8 mouse cellular contexts compared by ENCODE assay signal in genomic region chr4:152177537-152178343, GRCm38 (mm10). TPM values are rescaled to one million over a fixed set of nuclear protein-coding genes. Genes with fewer than 3 reads are reported as not detected.
DNase-seq lines count a peak whose midpoint lies in the region; ATAC-seq and TF ChIP-seq lines count a peak whose summit lies in the region.

Gene Acot7 (plus strand): TSS chr4:152178134.

- no peaks in the 10 kb centered on the region for H3K27me3 ChIP-seq in MEL (ENCODE audit: control insufficient read depth in 1 of 2, insufficient read depth in 2 of 2, low read length in 2 of 2)
- H3K27me3 ChIP-seq in lung, embryonic 14.5 days (ENCODE audit: insufficient read depth, low read length), result peaks cover 14% of the 10 kb centered on the region; the same call in 1 of the 2 replicates

- H3K9ac ChIP-seq in MEL (ENCODE audit: control insufficient read depth, low read depth, low read length, poor library complexity, severe bottlenecking), result peak within 1 kb of the TSS; percentile 93
- H3K9ac ChIP-seq in lung, embryonic 14.5 days, result peak within 1 kb of the TSS; percentile 87

- WGBS in lung, embryonic 14.5 days, result under 1% methylated on average over 86 of the region's 108 CpGs

- H3K4me3 ChIP-seq in MEL (ENCODE audit: control insufficient read depth in 1 of 2, insufficient read depth in 1 of 2, low read depth in 2 of 2, low read length in 2 of 2), result peak within 1 kb of the TSS; percentile 72 to 85
- peak within 1 kb of the TSS; percentile 63 for H3K4me3 ChIP-seq in lung, embryonic 14.5 days (ENCODE audit: low read depth, low read length)

- DNase-seq in MEL (ENCODE audit: low read depth, low spot score), result peak; percentile 94
- DNase-seq in cerebellum, adult 8-10 months, result peak; percentile 94
- DNase-seq in forelimb bud, embryonic 11.5 days (ENCODE audit: low read depth, low spot score), result peak; percentile 87
- DNase-seq in heart, postnatal 4 days, result peak; percentile 93
- DNase-seq in layer of hippocampus, adult 8-10 months (ENCODE audit: low spot score in 2 of 2), result peak; percentile 85
- DNase-seq in lung, embryonic 14.5 days, result peak; percentile 95
- DNase-seq in testis, postnatal 14 days (ENCODE audit: low spot score), result peak; percentile 94

- H3K79me2 ChIP-seq in MEL (ENCODE audit: control insufficient read depth, insufficient read depth, low read length, poor library complexity), result peaks cover 48% of the 10 kb centered on the region

- no peak for TF ChIP-seq CTCF in MEL (IDR thresholded peaks at IDR 0.05 in 2 of 3, conservative IDR thresholded peaks at IDR 0.05 in 1 of 3; ENCODE audit: control insufficient read depth in 1 of 3, insufficient read depth in 1 of 3, low read depth in 2 of 3, low read length in 3 of 3, poor library complexity in 1 of 3, severe bottlenecking in 1 of 3)
- TF ChIP-seq CTCF in lung, embryonic 14.5 days (IDR thresholded peaks at IDR 0.05; ENCODE audit: low read depth), result no peak

- no peaks in the 10 kb centered on the region for H3K9me3 ChIP-seq in MEL (replicated peaks; ENCODE audit: insufficient read depth, low read length)
- H3K9me3 ChIP-seq in lung, embryonic 14.5 days (ENCODE audit: low read depth, low read length), result no peaks in the 10 kb centered on the region

- H3K4me1 ChIP-seq in MEL (ENCODE audit: control insufficient read depth in 1 of 2, insufficient read depth in 2 of 2, low read length in 2 of 2), result peaks cover 6 to 31% of the 10 kb centered on the region in 2 experiments
- 0 out of 2 replicates have a peak, but pooled peaks cover 3% of the 10 kb centered on the region for H3K4me1 ChIP-seq in lung, embryonic 14.5 days (ENCODE audit: insufficient read depth)

- H3K27ac ChIP-seq in MEL (ENCODE audit: control insufficient read depth, low read depth, low read length), result peak within 1 kb of the TSS; percentile 78
- peak within 1 kb of the TSS; percentile 69 for H3K27ac ChIP-seq in lung, embryonic 14.5 days (ENCODE audit: low read depth)

- peak; percentile 95 for ATAC-seq in lung, embryonic 14.5 days (ENCODE audit: insufficient read depth)
- ATAC-seq in neutrophil, adult 5-6 weeks (ENCODE audit: extremely low read depth, insufficient number of reproducible peaks, low FRiP score, poor library complexity, severe bottlenecking), result peak; percentile 82

- peak within 1 kb of the TSS; percentile 71 for H3K4me2 ChIP-seq in lung, embryonic 14.5 days

- H3K36me3 ChIP-seq in MEL (ENCODE audit: control insufficient read depth in 1 of 2, insufficient read depth in 2 of 2, low read length in 2 of 2), result peaks cover 1 to 22% of the 10 kb centered on the region in 2 experiments; a peak in 3 of 4 replicates
- no peaks in the 10 kb centered on the region for H3K36me3 ChIP-seq in lung, embryonic 14.5 days (ENCODE audit: insufficient read depth)

- peak; percentile 81 to 97 for TF ChIP-seq POLR2A in MEL (IDR thresholded peaks at IDR 0.05; ENCODE audit: control insufficient read depth in 1 of 2, insufficient read depth in 1 of 2, low read depth in 1 of 2, low read length in 2 of 2, poor library complexity in 1 of 2)

- peak in 1 of 2 experiments; percentile 7; a peak in 2 of 4 replicates for TF ChIP-seq EP300 in MEL (IDR thresholded peaks at IDR 0.05; ENCODE audit: low read depth in 1 of 2, low read length in 2 of 2)

- TF ChIP-seq RAD21 in MEL (IDR thresholded peaks at IDR 0.05; ENCODE audit: low read depth, low read length), result no peak

TF ChIP-seq in MEL, 35 proteins besides CTCF, POLR2A, EP300 and RAD21:
- TF ChIP-seq MYC (IDR thresholded peaks at IDR 0.05; ENCODE audit: low read depth, low read length) (0 out of 2 replicates have a peak, but pooled peaks have one; percentile 58), MAFK (IDR thresholded peaks at IDR 0.05; ENCODE audit: borderline replicate concordance, low read depth, low read length) (no peak), ZMIZ1 (IDR thresholded peaks at IDR 0.05; ENCODE audit: low read depth, low read length) (peak; percentile 58; the same call in 1 of the 2 replicates), USF1 (IDR thresholded peaks at IDR 0.05; ENCODE audit: low read depth, low read length) (no peak; the same call in 1 of the 2 replicates), GABPA (IDR thresholded peaks at IDR 0.05; ENCODE audit: low read depth, low read length) (no peak), CHD1 (IDR thresholded peaks at IDR 0.05; ENCODE audit: low read depth, low read length) (no peak; the same call in 1 of the 2 replicates), JUND (IDR thresholded peaks at IDR 0.05; ENCODE audit: low read depth, low read length) (no peak), NRF1 (IDR thresholded peaks at IDR 0.05; ENCODE audit: insufficient read depth, low read depth, low read length, poor library complexity, severe bottlenecking) (peak; percentile 64), GATA1 (IDR thresholded peaks at IDR 0.05; ENCODE audit: low read depth, low read length) (no peak), USF2 (IDR thresholded peaks at IDR 0.05; ENCODE audit: borderline replicate concordance in 1 of 2, insufficient read depth in 1 of 2, low read depth in 1 of 2, low read length in 2 of 2) (no peak), SMC3 (IDR thresholded peaks at IDR 0.05; ENCODE audit: low read depth, low read length) (no peak), HCFC1 (IDR thresholded peaks at IDR 0.05; ENCODE audit: low read depth, low read length) (peak; percentile 57), TCF12 (IDR thresholded peaks at IDR 0.05; ENCODE audit: low read depth, low read length) (peak; percentile 57; the same call in 1 of the 2 replicates), E2F4 (IDR thresholded peaks at IDR 0.05; ENCODE audit: borderline replicate concordance, low read depth, low read length) (no peak), ZNF384 (IDR thresholded peaks at IDR 0.05; ENCODE audit: low read depth, low read length) (no peak), MYB (IDR thresholded peaks at IDR 0.05; ENCODE audit: low read depth, low read length) (peak; percentile 36; the same call in 1 of the 2 replicates), NELFE (IDR thresholded peaks at IDR 0.05; ENCODE audit: low read depth, low read length) (peak; percentile 91), TBP (IDR thresholded peaks at IDR 0.05; ENCODE audit: low read depth, low read length) (peak; percentile 66), MAZ (IDR thresholded peaks at IDR 0.05; ENCODE audit: low read depth, low read length) (no peak; the same call in 1 of the 2 replicates), BHLHE40 (IDR thresholded peaks at IDR 0.05; ENCODE audit: borderline replicate concordance, low read depth, low read length) (no peak), TAL1 (IDR thresholded peaks at IDR 0.05; ENCODE audit: low read length) (no peak), ZC3H11A (IDR thresholded peaks at IDR 0.05; ENCODE audit: low read depth, low read length) (no peak), MAX (IDR thresholded peaks at IDR 0.05; ENCODE audit: low read length) (no peak; the same call in none of the 2 replicates), ELF1 (IDR thresholded peaks at IDR 0.05; ENCODE audit: low read depth, low read length) (no peak), MXI1 (IDR thresholded peaks at IDR 0.05; ENCODE audit: low read depth, low read length) (peak; percentile 57; the same call in 1 of the 2 replicates), ETS1 (IDR thresholded peaks at IDR 0.05; ENCODE audit: low read depth, low read length) (0 out of 2 replicates have a peak, but pooled peaks have one; percentile 9), UBTF (IDR thresholded peaks at IDR 0.05; ENCODE audit: borderline replicate concordance, insufficient read depth, low read depth, low read length) (no peak), CHD2 (IDR thresholded peaks at IDR 0.05; ENCODE audit: low read length) (no peak), POLR2AphosphoS2 (IDR thresholded peaks at IDR 0.05; ENCODE audit: low read length) (no peak), ZKSCAN1 (IDR thresholded peaks at IDR 0.05; ENCODE audit: low read depth, low read length) (no peak)

RNA-seq across cellular contexts. Expression of gene Acot7, which starts in this region (rescaled TPM):
- total RNA-seq in MEL (2012; rRNA removed), result 81.8 and 92.7 TPM in 2 replicates
- polyA plus RNA-seq in MEL (2012; ENCODE audit: insufficient read depth in 1 of 2, insufficient read length in 2 of 2, low read depth in 1 of 2, low replicate concordance in 2 of 2, missing spikeins in 1 of 2), result 100 to 1,000 TPM in 1 of 2 experiments, not detected in 1; 127 TPM
- 10 to 100 TPM; 54.3 to 58.4 TPM for total RNA-seq in heart, postnatal 4 days (2021)
- 100 to 1,000 TPM; 297 to 327 (median 321) TPM for total RNA-seq in layer of hippocampus, adult 8-10 months (2022)
- polyA plus RNA-seq in lung, embryonic 14.5 days (2014; fragmentation: Nextera tagmentation; extraction: Ambion mirVana), result 50.3 and 55.8 TPM in 2 replicates
- total RNA-seq in neutrophil, adult 5-6 weeks (2017), result 12.2 and 18.4 TPM in 2 replicates

Comparison
In these comparisons a context has a peak if more than half of its experiments do, and no peak if none do; other contexts are left out.
1. Peak in every context shown above with its lines: DNase-seq, ATAC-seq, H3K4me3 ChIP-seq and H3K27ac ChIP-seq.